Mouse (Mus musculus): ENCODE measurements around the gene Speer4d. TPM values are rescaled to one million over a fixed set of nuclear protein-coding genes. Genes with fewer than 3 reads are reported as not detected.
"Not testable (repeated sequence)": the region's sequence is repeated elsewhere in the genome, so short reads cannot be mapped to it uniquely, and the experiment has no call there.

Gene Speer4d
- polyA plus RNA-seq (2014; fragmentation: Nextera tagmentation; extraction: Ambion mirVana) = not detected in 2 replicates

- H3K4me3 ChIP-seq (ENCODE audit: low read depth, low read length); H3K27me3 ChIP-seq (ENCODE audit: control insufficient read depth, insufficient read depth, low read length); H3K9me3 ChIP-seq (ENCODE audit: control insufficient read depth, low read length); DNase-seq (ENCODE audit: low spot score, missing footprints); H3K36me3 ChIP-seq (ENCODE audit: control insufficient read depth, insufficient read depth, low read length); H3K4me1 ChIP-seq (ENCODE audit: control insufficient read depth, insufficient read depth, low read length); H3K4me2 ChIP-seq; ATAC-seq (ENCODE audit: low FRiP score); H3K27ac ChIP-seq (ENCODE audit: low read depth, low read length); H3K9ac ChIP-seq (ENCODE audit: low read length): not testable (repeated sequence)
- 65% methylated on average over 1 of the region's 1 CpGs for WGBS
Observed at GRCm38 (mm10) chr5:15618764-15619163, at the start of gene Speer4d. Speer4d (plus strand) TSS chr5:15619064.

- not testable (repeated sequence) for H3K36me3 ChIP-seq (ENCODE audit: control insufficient read depth, insufficient read depth, low read length); DNase-seq (ENCODE audit: low spot score, missing footprints); H3K27me3 ChIP-seq (ENCODE audit: control insufficient read depth, insufficient read depth, low read length); H3K4me1 ChIP-seq (ENCODE audit: control insufficient read depth, insufficient read depth, low read length); ATAC-seq (ENCODE audit: low FRiP score); H3K9me3 ChIP-seq (ENCODE audit: control insufficient read depth, low read length); H3K4me3 ChIP-seq (ENCODE audit: low read depth, low read length); H3K4me2 ChIP-seq; H3K9ac ChIP-seq (ENCODE audit: low read length); H3K27ac ChIP-seq (ENCODE audit: low read depth, low read length)
Observed at GRCm38 (mm10) chr5:15573735-15574134, 45.1 kb upstream of the Speer4d start.

GRCm38 (mm10) chr5:15577033-15577432 is 41.8 kb upstream of the Speer4d start, which contains the start of gene Gm21083:
Gm21083 (plus strand) TSS chr5:15577333.
- not testable (repeated sequence) for ATAC-seq (ENCODE audit: low FRiP score); DNase-seq (ENCODE audit: low spot score, missing footprints); H3K27ac ChIP-seq (ENCODE audit: low read depth, low read length); H3K9ac ChIP-seq (ENCODE audit: low read length); H3K27me3 ChIP-seq (ENCODE audit: control insufficient read depth, insufficient read depth, low read length); H3K36me3 ChIP-seq (ENCODE audit: control insufficient read depth, insufficient read depth, low read length); H3K4me2 ChIP-seq; H3K4me1 ChIP-seq (ENCODE audit: control insufficient read depth, insufficient read depth, low read length); H3K9me3 ChIP-seq (ENCODE audit: control insufficient read depth, low read length); H3K4me3 ChIP-seq (ENCODE audit: low read depth, low read length)
- no CpG with 5 or more reads among the region's 1 CpGs for WGBS

GRCm38 (mm10) chr5:15586351-15586750 is 32.5 kb upstream of the Speer4d start:
- not testable (repeated sequence) for H3K36me3 ChIP-seq (ENCODE audit: control insufficient read depth, insufficient read depth, low read length); H3K27ac ChIP-seq (ENCODE audit: low read depth, low read length); H3K9ac ChIP-seq (ENCODE audit: low read length); H3K4me3 ChIP-seq (ENCODE audit: low read depth, low read length); H3K4me1 ChIP-seq (ENCODE audit: control insufficient read depth, insufficient read depth, low read length); DNase-seq (ENCODE audit: low spot score, missing footprints); H3K4me2 ChIP-seq; ATAC-seq (ENCODE audit: low FRiP score); H3K27me3 ChIP-seq (ENCODE audit: control insufficient read depth, insufficient read depth, low read length); H3K9me3 ChIP-seq (ENCODE audit: control insufficient read depth, low read length)

GRCm38 (mm10) chr5:15588291-15588690 is 30.6 kb upstream of the Speer4d start:
- ATAC-seq (ENCODE audit: low FRiP score); H3K4me1 ChIP-seq (ENCODE audit: control insufficient read depth, insufficient read depth, low read length); H3K36me3 ChIP-seq (ENCODE audit: control insufficient read depth, insufficient read depth, low read length); H3K27me3 ChIP-seq (ENCODE audit: control insufficient read depth, insufficient read depth, low read length); H3K9ac ChIP-seq (ENCODE audit: low read length); H3K4me2 ChIP-seq; H3K9me3 ChIP-seq (ENCODE audit: control insufficient read depth, low read length); H3K27ac ChIP-seq (ENCODE audit: low read depth, low read length); H3K4me3 ChIP-seq (ENCODE audit: low read depth, low read length): not testable (repeated sequence)
- WGBS = 31% methylated on average over 6 of the region's 6 CpGs
- peak; percentile 77 for DNase-seq (ENCODE audit: low spot score, missing footprints)

- not testable (repeated sequence) for H3K9me3 ChIP-seq (ENCODE audit: control insufficient read depth, low read length); H3K4me3 ChIP-seq (ENCODE audit: low read depth, low read length); H3K4me2 ChIP-seq; H3K27me3 ChIP-seq (ENCODE audit: control insufficient read depth, insufficient read depth, low read length); H3K27ac ChIP-seq (ENCODE audit: low read depth, low read length); H3K9ac ChIP-seq (ENCODE audit: low read length); H3K36me3 ChIP-seq (ENCODE audit: control insufficient read depth, insufficient read depth, low read length); H3K4me1 ChIP-seq (ENCODE audit: control insufficient read depth, insufficient read depth, low read length); DNase-seq (ENCODE audit: low spot score, missing footprints)
- ATAC-seq (ENCODE audit: low FRiP score) = peak; percentile 58; the same call in 1 of the 2 replicates
- WGBS = 63% methylated on average over 5 of the region's 5 CpGs
Observed at GRCm38 (mm10) chr5:15590635-15591034, 28.2 kb upstream of the Speer4d start.

GRCm38 (mm10) chr5:15591577-15591976 is 27.3 kb upstream of the Speer4d start:
- H3K9ac ChIP-seq (ENCODE audit: low read length); H3K4me2 ChIP-seq; H3K4me1 ChIP-seq (ENCODE audit: control insufficient read depth, insufficient read depth, low read length); H3K4me3 ChIP-seq (ENCODE audit: low read depth, low read length); H3K27me3 ChIP-seq (ENCODE audit: control insufficient read depth, insufficient read depth, low read length); H3K36me3 ChIP-seq (ENCODE audit: control insufficient read depth, insufficient read depth, low read length); H3K9me3 ChIP-seq (ENCODE audit: control insufficient read depth, low read length); H3K27ac ChIP-seq (ENCODE audit: low read depth, low read length); DNase-seq (ENCODE audit: low spot score, missing footprints): not testable (repeated sequence)
- 72% methylated on average over 2 of the region's 2 CpGs for WGBS
- ATAC-seq (ENCODE audit: low FRiP score) = 0 out of 2 replicates have a peak, but pooled peaks have one; percentile 48

GRCm38 (mm10) chr5:15598831-15599230 is 20.0 kb upstream of the Speer4d start:
- not testable (repeated sequence) for H3K9ac ChIP-seq (ENCODE audit: low read length); H3K4me1 ChIP-seq (ENCODE audit: control insufficient read depth, insufficient read depth, low read length); H3K9me3 ChIP-seq (ENCODE audit: control insufficient read depth, low read length); H3K4me2 ChIP-seq; H3K36me3 ChIP-seq (ENCODE audit: control insufficient read depth, insufficient read depth, low read length); H3K4me3 ChIP-seq (ENCODE audit: low read depth, low read length); H3K27me3 ChIP-seq (ENCODE audit: control insufficient read depth, insufficient read depth, low read length); DNase-seq (ENCODE audit: low spot score, missing footprints); H3K27ac ChIP-seq (ENCODE audit: low read depth, low read length)
- ATAC-seq (ENCODE audit: low FRiP score) = 0 out of 2 replicates have a peak, but pooled peaks have one; percentile 48

- H3K4me2 ChIP-seq; H3K4me3 ChIP-seq (ENCODE audit: low read depth, low read length); H3K27me3 ChIP-seq (ENCODE audit: control insufficient read depth, insufficient read depth, low read length); H3K36me3 ChIP-seq (ENCODE audit: control insufficient read depth, insufficient read depth, low read length); H3K4me1 ChIP-seq (ENCODE audit: control insufficient read depth, insufficient read depth, low read length); ATAC-seq (ENCODE audit: low FRiP score); H3K27ac ChIP-seq (ENCODE audit: low read depth, low read length); H3K9ac ChIP-seq (ENCODE audit: low read length); H3K9me3 ChIP-seq (ENCODE audit: control insufficient read depth, low read length): not testable (repeated sequence)
- DNase-seq (ENCODE audit: low spot score, missing footprints) = peak; percentile 83
- 44% methylated on average over 4 of the region's 4 CpGs for WGBS
Observed at GRCm38 (mm10) chr5:15600342-15600741, 18.5 kb upstream of the Speer4d start.

- H3K9me3 ChIP-seq (ENCODE audit: control insufficient read depth, low read length); H3K4me3 ChIP-seq (ENCODE audit: low read depth, low read length); H3K36me3 ChIP-seq (ENCODE audit: control insufficient read depth, insufficient read depth, low read length); H3K27ac ChIP-seq (ENCODE audit: low read depth, low read length); DNase-seq (ENCODE audit: low spot score, missing footprints); H3K4me1 ChIP-seq (ENCODE audit: control insufficient read depth, insufficient read depth, low read length); H3K4me2 ChIP-seq; H3K9ac ChIP-seq (ENCODE audit: low read length); H3K27me3 ChIP-seq (ENCODE audit: control insufficient read depth, insufficient read depth, low read length): not testable (repeated sequence)
- WGBS = 64% methylated on average over 5 of the region's 5 CpGs
- ATAC-seq (ENCODE audit: low FRiP score) = peak; percentile 64
Observed at GRCm38 (mm10) chr5:15601481-15601880, 17.4 kb upstream of the Speer4d start.
